Mouse (Mus musculus) forebrain, embryonic 14.5 days (tissue): ENCODE results near the gene Cacna1s. TPM values are rescaled to one million over a fixed set of nuclear protein-coding genes. Genes with fewer than 3 reads are reported as not detected.

Experiments
- ATAC-seq: fragments of 200-750 bp; cut with Nextera tagmentation; 2 replicates; pipeline ENCODE4 v1.8.0; 2017; ENCODE audit warnings: mild to moderate bottlenecking, moderate library complexity
- DNase-seq: peaks from one replicate; pipeline ENCODE4 v3.0.0-alpha.2; 2015; ENCODE audit warnings: low spot score
- H3K27ac ChIP-seq: fragments of 300-500 bp; sonication (generic); 2 replicates; pipeline ENCODE4 v1.5.1; 2014; ENCODE audit warnings: low read depth, mild to moderate bottlenecking, control low read depth, low read length, moderate library complexity
- H3K27me3 ChIP-seq: fragments of 300-500 bp; sonication (generic); replicated peaks from 2 replicates; pipeline ENCODE4 v1.6.1; 2014; ENCODE audit warnings: low read length, control low read depth, mixed read lengths; ENCODE audit not compliant: control insufficient read depth, insufficient read depth
- H3K36me3 ChIP-seq: fragments of 300-500 bp; sonication (generic); 2 replicates; pipeline ENCODE4 v1.6.1; 2014; ENCODE audit warnings: low read length, control low read depth; ENCODE audit not compliant: control insufficient read depth, insufficient read depth
- H3K4me1 ChIP-seq: fragments of 300-500 bp; sonication (generic); 2 replicates; pipeline ENCODE4 v1.6.1; 2014; ENCODE audit warnings: antibody characterized with exemption, low read length, control low read depth; ENCODE audit not compliant: control insufficient read depth, insufficient read depth
- H3K4me2 ChIP-seq: fragments of 300-500 bp; sonication (generic); 2 replicates; pipeline ENCODE4 v1.6.1; 2014; ENCODE audit warnings: mild to moderate bottlenecking, control low read depth, low read length
- H3K4me3 ChIP-seq: fragments of 300-500 bp; sonication (generic); 2 replicates; pipeline ENCODE4 v1.5.1; 2014; ENCODE audit warnings: low read depth, low read length, control low read depth
- H3K9ac ChIP-seq: fragments of 300-500 bp; sonication (generic); 2 replicates; pipeline ENCODE4 v1.6.1; 2014; ENCODE audit warnings: mild to moderate bottlenecking, low read length, control low read depth, moderate library complexity
- H3K9me3 ChIP-seq: fragments of 300-500 bp; sonication (generic); replicated peaks from 2 replicates; pipeline ENCODE4 v1.6.1; 2016; ENCODE audit warnings: low read length, control low read depth, mixed read lengths; ENCODE audit not compliant: control insufficient read depth
- WGBS: fragments of 180-500 bp; shearing (Covaris S2); extraction: QIAGEN DNeasy Blood & Tissue Kit; methylation state at CpG from one replicate; pipeline ENCODE4 v1.1.7; 2014; 5-methylcytosine and 5-hydroxymethylcytosine counted together
- polyA plus RNA-seq: library from polyadenylated mRNA; unstranded; fragments of >200 nt; fragmentation: Nextera tagmentation; extraction: Ambion mirVana; gene quantifications from 2 replicates; pipeline ENCODE4 v1.2.1, GENCODE M21; 2014

Gene Cacna1s
- polyA plus RNA-seq, result 0.08 and 0.46 TPM in 2 replicates

DNA sequence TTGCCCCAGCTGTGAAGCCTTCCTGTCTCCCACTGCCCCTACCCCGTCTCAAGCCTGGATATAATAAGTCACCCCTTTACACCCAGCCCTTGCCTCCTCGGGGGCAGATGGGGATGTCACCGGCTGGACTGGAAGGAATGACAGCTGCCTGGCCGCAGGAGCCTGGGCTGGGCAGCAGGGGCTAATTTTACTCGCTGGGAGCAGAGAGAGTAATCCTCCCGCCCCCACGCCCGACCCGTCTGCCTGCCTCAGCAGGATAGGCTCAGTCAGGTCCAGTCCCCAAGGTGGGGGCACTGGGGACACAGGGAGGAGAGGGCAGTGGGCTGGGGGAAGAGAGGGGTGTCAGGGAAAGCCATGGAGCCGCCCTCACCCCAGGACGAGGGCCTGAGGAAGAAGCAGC is at the start of gene Cacna1s:
Cacna1s (plus strand) TSS at position 204 of the 400 bp plus-strand sequence.
- WGBS, result 40% methylated on average over 11 of the region's 11 CpGs
- Histone ChIP-seq H3K9ac (no peak within 1 kb of the TSS), H3K27me3 (peaks cover 26% of the 10 kb centered on the region), H3K27ac (no peak within 1 kb of the TSS), H3K4me1 (peaks cover 3% of the 10 kb centered on the region; the same call in 1 of the 2 replicates), H3K9me3 (no peaks in the 10 kb centered on the region), H3K4me2 (no peak within 1 kb of the TSS), H3K36me3 (no peaks in the 10 kb centered on the region), H3K4me3 (no peak within 1 kb of the TSS)
- ATAC-seq (no peak), DNase-seq (no peak)

DNA sequence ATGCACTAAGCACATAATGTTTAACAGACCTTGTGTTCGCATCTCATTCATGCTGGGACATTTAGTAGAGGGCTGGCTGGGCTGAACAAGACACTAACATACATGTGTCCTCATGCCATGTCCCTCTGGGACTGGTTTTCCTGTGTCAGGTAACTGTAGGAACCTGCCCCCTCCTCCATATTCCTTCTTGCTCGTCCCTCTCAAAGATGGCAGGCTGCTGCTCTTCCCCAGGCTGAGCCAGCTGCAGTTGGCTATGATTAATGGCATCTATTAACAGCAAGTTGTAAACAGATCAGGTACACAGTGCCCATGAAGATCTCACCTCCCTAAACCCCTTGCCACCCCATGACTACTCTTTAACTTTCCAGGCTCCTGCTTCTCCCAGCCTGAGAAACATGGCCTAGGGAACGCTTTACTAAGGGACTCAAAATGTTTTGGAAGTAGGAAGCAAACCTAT is 46.2 kb upstream of the Cacna1s start, which contains the start of gene Igfn1:
Igfn1 (minus strand) TSS at position 51 of the 457 bp plus-strand sequence.
- WGBS, result 77% methylated on average over 3 of the region's 3 CpGs

DNA sequence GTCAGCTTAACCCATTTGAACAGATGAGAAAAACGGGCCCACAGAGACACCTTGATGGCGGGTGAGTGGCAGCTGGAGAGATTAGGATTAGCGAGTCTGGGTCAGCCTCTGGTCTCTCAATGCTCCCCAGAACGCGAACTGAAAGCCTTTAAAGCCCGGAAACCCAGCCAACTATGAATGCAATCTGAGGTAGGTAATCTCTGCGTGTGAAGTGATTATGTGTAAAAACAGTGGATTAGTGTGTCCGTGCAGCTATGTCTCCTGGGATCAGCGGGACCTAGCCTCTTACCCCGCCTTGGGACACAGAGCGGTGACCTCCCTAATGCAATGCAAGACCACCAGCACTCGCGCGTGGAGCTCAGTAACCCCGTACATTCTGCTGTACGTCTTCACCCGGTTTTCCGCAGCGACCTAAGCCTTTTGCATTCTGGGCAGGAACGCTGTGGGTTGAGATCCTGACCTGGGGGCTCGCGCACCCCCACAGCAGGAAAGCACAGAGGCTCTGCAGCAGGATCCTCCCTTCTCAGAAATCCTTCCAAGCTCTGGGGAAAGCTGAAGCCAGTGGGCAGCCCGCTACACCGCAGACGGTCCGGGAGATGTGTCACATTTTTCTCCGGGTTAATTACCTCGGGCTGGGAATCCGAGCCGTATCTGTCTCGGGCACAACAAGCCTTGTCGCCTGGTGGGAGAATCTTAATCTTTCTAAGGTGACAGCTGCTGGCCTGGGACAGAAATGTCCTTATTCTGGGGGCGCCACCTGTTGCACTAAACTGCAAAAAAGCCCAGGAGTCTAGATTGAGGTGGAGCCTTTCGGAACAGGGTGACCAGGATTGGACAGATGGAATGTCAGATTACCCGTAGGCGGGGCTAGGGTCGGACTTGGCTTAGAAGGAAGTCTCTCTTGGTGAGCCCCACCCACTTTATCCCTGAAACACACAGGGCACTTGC is 45.1 kb upstream of the Cacna1s start, which contains the start of gene Tmem9:
Tmem9 (plus strand) TSS at position 940 of the 948 bp plus-strand sequence.
- H3K4me1 ChIP-seq, result peaks cover 5% of the 10 kb centered on the region; the same call in 1 of the 2 replicates
- ATAC-seq (peak; percentile 82), DNase-seq (peak; percentile 74)
- peak within 1 kb of the TSS; percentile 63 for H3K4me2 ChIP-seq
- H3K9me3 ChIP-seq, result no peaks in the 10 kb centered on the region
- no peak within 1 kb of the TSS for H3K27ac ChIP-seq
- H3K9ac ChIP-seq, result peak within 1 kb of the TSS; percentile 49
- H3K36me3 ChIP-seq, result no peaks in the 10 kb centered on the region
- peaks cover 16% of the 10 kb centered on the region; the same call in 1 of the 2 replicates for H3K27me3 ChIP-seq
- WGBS, result 1% methylated on average over 37 of the region's 37 CpGs
- peak within 1 kb of the TSS; percentile 32 for H3K4me3 ChIP-seq

More for the DNA sequence above, 46.2 kb upstream of the Cacna1s start, which contains the start of gene Igfn1:
- no peaks in the 10 kb centered on the region for H3K9me3 ChIP-seq
- peaks cover 16% of the 10 kb centered on the region; the same call in 1 of the 2 replicates for H3K27me3 ChIP-seq
- ATAC-seq, result no peak
- no peaks in the 10 kb centered on the region for H3K36me3 ChIP-seq
- peak within 1 kb of the TSS; percentile 63 for H3K4me2 ChIP-seq
- H3K4me1 ChIP-seq, result peaks cover 5% of the 10 kb centered on the region; the same call in 1 of the 2 replicates
- H3K27ac ChIP-seq, result no peak within 1 kb of the TSS
- DNase-seq, result no peak
- no peak within 1 kb of the TSS for H3K9ac ChIP-seq
- no peak within 1 kb of the TSS for H3K4me3 ChIP-seq

DNA sequence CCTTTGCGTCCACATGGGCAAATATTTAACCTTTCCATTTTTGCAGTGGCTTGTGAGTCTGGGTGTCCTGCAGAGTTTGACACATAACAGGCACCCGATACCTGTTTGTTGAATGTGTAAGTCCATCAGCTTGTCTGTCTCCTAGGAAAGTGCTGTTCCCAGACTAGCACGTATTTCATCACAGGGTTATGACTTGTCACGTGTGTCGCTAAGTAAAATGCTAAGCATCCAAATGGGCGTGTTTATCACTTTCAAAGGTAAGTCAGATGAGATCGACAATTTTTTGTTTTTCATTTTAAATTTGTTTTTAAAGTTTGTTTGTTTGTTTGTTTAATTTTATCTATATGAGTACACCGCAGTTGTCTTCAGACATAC is 44.4 kb upstream of the Cacna1s start:
- H3K36me3 ChIP-seq, result no peaks in the 10 kb centered on the region
- peaks cover 16% of the 10 kb centered on the region; the same call in 1 of the 2 replicates for H3K27me3 ChIP-seq
- H3K9ac ChIP-seq, result no peak overlapping the region
- no peaks in the 10 kb centered on the region for H3K9me3 ChIP-seq
- no peak overlapping the region for H3K27ac ChIP-seq
- H3K4me3 ChIP-seq, result peak overlapping the region; percentile 32; the same call in 1 of the 2 replicates
- peak overlapping the region; percentile 63 for H3K4me2 ChIP-seq
- DNase-seq (no peak), ATAC-seq (no peak)
- H3K4me1 ChIP-seq, result peaks cover 5% of the 10 kb centered on the region; the same call in 1 of the 2 replicates
- WGBS, result 23% methylated on average over 8 of the region's 8 CpGs

DNA sequence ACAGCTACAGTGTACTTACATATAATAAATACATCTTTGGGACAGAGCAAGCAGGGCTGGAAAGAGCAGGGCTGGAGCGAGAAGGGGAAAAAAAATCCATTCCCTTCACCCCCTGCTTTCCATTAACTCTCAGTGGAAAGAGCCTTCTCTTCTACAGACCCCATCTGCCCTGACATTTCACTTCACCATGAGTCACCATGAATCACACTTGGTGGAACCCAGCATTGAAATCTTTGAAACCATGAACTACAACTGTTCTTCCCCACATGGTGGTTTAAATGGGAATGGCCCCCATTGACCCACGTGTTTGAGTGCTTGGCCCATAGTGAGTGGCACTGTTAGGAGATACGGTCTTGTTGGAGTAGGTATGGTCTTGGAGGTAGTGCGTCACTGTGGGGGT is 42.3 kb upstream of the Cacna1s start:
- Histone ChIP-seq H3K9me3 (no peaks in the 10 kb centered on the region), H3K9ac (no peak overlapping the region), H3K27ac (no peak overlapping the region), H3K4me1 (peaks cover 5% of the 10 kb centered on the region; the same call in 1 of the 2 replicates), H3K4me3 (no peak overlapping the region), H3K36me3 (no peaks in the 10 kb centered on the region), H3K27me3 (peaks cover 16% of the 10 kb centered on the region; the same call in 1 of the 2 replicates), H3K4me2 (no peak overlapping the region)
- ATAC-seq (no peak), DNase-seq (no peak)
- WGBS, result 85% methylated on average over 4 of the region's 4 CpGs

DNA sequence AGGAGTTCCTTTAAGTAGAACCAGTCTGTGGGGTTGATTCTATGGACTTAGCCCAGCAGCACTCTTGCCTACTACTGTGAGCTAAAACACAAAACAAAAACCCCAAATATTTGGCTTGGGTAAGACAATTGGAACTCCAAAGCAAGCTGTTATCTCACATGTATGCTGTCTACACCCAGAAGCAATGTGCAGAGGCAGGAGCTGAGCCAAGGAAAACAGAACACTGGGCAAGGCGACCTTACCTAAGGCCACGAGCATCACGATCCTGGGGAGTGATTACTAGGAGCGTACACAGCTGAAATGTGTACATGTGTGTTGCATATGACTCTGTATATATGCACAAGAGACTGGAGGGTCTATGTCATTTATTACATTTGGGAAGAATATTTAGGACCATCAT is 39.0 kb upstream of the Cacna1s start:
- no peak overlapping the region for H3K27ac ChIP-seq
- 0 out of 2 replicates have a peak, but pooled peaks cover under 1% of the 10 kb centered on the region for H3K27me3 ChIP-seq
- no peak overlapping the region for H3K9ac ChIP-seq
- ATAC-seq (no peak), DNase-seq (no peak)
- 80% methylated on average over 4 of the region's 4 CpGs for WGBS
- no peak overlapping the region for H3K4me2 ChIP-seq
- no peaks in the 10 kb centered on the region for H3K36me3 ChIP-seq
- H3K4me1 ChIP-seq, result peaks cover 5% of the 10 kb centered on the region; the same call in 1 of the 2 replicates
- H3K9me3 ChIP-seq, result no peaks in the 10 kb centered on the region
- no peak overlapping the region for H3K4me3 ChIP-seq

DNA sequence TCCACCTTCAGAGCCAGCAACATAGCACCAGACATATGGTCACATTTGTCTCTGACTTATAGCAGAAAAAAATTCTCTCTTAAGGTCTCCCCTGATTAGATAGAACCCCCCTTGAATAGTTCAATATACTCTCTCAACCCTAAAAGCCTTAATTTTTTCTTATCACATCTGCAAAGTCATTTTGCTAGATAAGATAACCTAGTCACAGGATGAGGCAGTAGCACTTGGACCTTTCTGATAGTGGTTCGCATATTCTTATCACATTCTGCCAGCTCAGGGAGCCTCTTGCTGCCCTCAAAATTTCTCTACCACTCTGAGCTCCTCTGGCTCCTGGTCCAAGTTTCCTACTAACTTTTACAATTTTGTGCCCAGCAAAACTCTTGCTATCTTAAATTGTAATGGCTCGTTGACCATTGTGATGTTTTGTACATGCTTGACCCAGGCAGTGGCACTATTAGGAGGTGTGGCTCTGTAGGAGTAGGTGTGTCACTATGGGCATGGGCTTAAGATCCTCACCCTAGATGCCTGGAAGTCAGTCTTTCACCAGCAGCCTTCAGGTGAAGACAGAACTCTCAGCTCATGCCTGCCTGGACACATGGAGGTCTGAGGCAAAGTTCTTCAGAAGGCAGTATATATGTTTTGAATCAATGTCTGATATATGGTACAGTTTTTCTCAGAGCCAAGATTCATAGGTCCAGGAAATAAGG is 37.6 kb upstream of the Cacna1s start:
- H3K27me3 ChIP-seq, result no peaks in the 10 kb centered on the region
- no peak overlapping the region for H3K27ac ChIP-seq
- H3K4me2 ChIP-seq, result no peak overlapping the region
- no peaks in the 10 kb centered on the region for H3K9me3 ChIP-seq
- H3K4me3 ChIP-seq, result no peak overlapping the region
- peaks cover 13% of the 10 kb centered on the region for H3K4me1 ChIP-seq
- peaks cover 3% of the 10 kb centered on the region; the same call in 1 of the 2 replicates for H3K36me3 ChIP-seq
- DNase-seq (no peak), ATAC-seq (no peak)
- 89% methylated on average over 2 of the region's 2 CpGs for WGBS
- no peak overlapping the region for H3K9ac ChIP-seq

DNA sequence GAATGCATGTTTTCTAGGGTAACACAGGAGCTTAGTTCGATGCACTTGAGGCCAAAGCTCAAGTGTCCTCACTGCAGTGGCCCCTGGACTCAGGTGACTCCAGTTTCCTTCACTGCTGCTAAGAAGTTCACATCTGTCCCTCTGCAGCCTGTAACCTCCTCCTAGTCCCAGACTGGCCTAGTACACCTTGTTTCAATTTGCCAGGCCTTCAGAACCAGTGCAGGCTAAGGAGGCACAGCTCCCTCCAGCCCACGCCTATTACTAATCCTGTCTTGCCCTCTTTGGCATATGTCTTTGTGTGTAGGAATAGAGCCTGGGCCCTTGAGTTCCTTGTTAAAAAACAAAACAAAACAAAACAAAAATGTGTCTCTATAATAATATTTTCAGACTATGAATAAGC is 35.2 kb upstream of the Cacna1s start:
- DNase-seq (no peak), ATAC-seq (peak; percentile 30)
- H3K4me2 ChIP-seq, result peak overlapping the region; percentile 23; the same call in 1 of the 2 replicates
- WGBS, result 73% methylated on average over 2 of the region's 2 CpGs
- peaks cover 13% of the 10 kb centered on the region for H3K4me1 ChIP-seq
- 0 out of 2 replicates have a peak overlapping the region, but pooled peaks have one; percentile 6 for H3K27ac ChIP-seq
- H3K36me3 ChIP-seq, result peaks cover 19% of the 10 kb centered on the region
- 0 out of 2 replicates have a peak overlapping the region, but pooled peaks have one; percentile 86 for H3K4me3 ChIP-seq
- H3K9me3 ChIP-seq, result no peaks in the 10 kb centered on the region
- H3K9ac ChIP-seq, result no peak overlapping the region
- H3K27me3 ChIP-seq, result no peaks in the 10 kb centered on the region
